Mouse (Mus musculus): ENCODE data around the gene Ccm2.

The Ccm2 gene

DNA sequence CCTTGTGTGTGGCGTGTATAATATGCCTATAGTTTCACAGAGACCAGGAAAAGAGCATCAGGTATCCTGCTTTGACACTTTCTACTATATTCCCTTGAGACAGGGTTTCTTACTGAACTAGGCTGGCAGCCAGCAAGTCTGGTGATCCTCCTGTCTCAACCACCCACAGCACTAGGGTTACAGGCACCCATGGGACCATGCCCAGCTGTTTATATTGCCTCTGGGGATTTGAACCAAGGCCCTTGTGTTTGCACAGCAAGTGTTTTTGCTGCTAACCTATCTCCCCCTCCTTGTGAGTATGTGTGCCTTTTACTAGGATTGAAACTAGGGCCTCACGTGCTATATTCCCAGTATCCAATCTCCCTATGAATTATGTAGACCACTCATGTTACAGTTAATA is 34.9 kb downstream of the Ccm2 start:
- no peak for DNase-seq (ENCODE audit: low spot score)

DNA sequence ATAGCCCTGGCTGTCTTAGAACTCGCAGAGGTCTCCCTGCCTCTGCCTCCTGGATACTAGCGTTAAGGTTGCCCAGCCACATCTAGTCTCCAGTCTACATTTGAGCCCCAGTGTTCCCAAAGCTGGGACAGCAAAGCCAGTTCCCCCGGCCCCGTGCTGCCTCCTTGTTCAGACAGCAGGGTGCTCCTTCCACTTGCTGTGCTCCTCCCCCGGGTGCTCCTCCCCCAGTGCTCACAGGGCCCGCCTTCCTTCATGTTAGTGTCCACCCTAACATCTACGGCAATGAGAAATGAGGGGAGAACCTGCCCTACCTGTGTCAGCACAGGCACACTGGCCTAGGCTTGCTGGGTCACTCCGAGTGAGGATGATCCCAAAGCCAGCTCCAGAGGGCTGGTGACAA is 39.1 kb downstream of the Ccm2 start:
- DNase-seq (ENCODE audit: low spot score), result no peak

DNA sequence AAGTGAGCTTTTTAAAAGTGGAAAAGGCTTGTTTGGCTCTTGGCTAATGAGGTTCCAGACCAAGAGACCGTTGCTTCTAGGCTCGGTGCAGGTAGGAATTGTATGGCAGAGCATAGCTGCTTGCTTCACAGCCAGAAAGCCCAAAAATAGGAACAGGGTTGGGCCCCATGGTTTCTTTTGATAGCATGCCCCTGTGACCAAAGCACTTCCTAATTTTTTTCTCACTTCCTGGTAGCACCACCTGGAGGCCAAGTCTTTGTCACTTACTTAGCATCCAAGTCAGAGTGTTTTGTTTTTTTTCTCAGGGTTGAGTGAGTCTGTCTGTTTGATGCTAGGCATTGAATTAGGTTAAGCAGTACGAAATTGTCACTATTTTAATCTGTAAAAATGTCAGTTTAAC is 40.0 kb downstream of the Ccm2 start:
- DNase-seq (ENCODE audit: low spot score), result no peak

DNA sequence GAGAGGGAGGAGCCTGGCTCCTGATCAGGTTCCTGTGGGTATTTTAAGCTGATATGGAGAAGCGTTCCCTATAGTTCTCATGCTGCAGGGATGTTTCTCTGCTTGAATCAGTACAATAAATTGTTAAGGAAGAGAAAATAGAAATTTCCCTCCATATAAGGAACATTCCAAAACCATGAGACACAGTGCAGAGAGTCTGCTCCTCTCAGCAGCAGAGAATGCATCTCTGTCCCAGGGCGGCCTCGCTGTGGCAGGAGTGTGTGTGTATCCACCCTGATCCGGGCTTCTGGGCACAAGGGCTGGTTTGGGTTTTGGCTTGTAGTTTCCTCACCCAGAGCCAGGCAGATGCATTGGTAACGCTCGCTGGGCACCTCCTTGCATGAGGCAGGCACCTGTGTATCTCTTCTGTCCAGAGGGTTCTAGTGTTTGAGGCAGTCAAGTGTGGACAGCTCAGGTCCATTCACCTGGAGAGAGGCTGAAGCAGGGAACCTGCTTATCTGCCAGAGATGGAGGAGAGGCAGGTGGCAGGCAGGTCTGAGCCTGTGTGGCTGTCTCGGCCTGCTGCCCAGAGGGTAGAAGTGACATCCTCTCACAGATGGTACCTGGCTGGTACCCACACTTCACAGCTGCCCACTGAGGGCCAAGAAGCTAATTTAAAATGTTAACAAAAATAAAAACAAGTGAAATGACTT is 40.7 kb downstream of the Ccm2 start:
- no peak for DNase-seq (ENCODE audit: low spot score)

DNA sequence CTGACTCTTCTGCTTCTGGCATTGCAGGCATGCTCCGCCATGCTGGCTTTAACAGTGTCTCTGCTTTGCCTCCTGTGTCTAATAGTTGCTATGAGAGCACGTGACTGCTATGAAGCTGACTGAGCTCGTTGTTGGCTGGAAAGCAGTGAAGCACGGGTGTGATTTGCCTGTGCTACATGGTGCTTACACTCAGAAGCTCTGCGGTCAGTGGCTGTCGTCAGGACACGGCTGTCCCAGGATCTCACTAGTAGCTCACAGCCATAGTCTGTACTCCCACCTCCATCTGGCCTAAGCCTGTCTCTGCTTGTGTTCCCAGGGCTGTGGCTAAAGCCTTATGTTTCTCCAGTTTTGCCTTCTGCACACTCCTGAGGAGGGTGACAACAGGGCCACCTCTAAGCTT is 41.6 kb downstream of the Ccm2 start:
- DNase-seq (ENCODE audit: low spot score), result no peak

DNA sequence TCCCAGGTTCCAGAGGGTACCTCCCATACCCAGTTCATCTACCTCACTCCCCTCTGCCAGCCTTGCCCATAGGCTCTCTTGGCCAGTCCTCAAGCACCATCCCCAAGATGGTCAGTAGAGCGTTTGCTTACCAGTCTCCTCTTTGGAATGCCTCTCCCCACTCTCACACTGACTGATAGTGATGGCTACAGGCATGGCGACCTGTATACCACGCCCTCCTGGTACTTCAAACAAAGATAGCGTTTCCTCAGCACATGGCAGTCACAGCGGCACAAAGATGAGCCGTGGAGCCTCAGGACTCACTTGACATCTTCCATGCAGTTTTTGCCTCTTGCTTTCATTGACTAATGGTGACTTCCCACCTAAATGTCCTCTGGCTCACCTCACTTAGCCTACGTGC is 43.2 kb downstream of the Ccm2 start:
- no peak for DNase-seq (ENCODE audit: low spot score)

DNA sequence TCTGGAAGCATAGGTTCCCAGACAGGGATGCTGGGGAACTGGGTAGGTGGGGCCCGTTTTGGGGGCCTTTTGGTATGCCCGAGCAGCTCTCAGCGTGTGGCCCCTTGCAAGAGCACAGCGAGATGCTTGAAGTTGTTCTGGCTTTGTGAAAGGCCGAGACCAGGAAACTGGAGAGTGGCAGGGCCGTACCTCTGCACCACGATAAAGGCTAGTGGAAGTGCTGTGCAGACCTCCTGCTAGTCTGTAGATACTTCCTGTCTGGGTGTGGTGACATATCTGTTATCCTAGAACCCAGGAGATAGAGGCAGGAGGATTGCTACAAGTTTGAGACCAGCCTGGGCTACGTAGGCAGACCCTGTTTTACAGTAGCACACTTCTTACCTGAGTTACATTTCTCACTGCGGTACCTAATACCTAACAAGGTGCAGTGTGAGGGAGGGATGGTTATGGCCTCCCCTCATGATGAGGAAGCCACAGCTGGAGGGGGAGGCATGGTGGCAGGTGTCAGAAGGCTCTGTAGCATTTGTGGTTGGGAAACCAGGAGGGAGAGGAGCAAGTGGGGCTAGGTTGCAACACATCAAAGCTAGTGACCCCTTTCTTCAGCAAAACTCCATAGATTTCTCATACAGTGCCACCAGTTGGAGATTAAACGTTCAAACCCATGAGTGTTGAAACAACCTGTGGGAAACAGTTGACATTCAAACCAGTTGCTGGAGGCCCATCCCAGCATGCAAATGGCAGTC is 44.4 kb downstream of the Ccm2 start:
- no peak for DNase-seq (ENCODE audit: low spot score)

DNA sequence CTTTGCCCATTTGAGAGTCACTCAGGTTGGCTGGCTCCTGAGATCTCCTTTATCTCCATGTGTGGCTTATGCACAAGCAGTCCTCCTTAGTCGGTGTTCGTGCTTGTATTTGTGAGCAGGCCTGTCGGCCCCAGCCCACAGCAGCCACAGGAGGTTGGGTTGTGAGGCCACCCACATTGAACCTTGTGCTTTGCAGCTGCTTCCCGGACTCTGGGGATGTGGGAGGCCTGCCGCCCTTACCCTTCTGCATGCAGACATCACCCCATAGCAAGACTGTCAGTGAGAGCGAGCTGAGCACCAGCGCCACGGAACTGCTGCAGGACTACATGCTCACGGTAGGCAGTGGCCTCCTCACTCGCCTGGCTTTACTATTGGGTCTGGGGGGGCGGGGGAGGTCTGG is 46.7 kb downstream of the Ccm2 start:
- DNase-seq (ENCODE audit: low spot score), result no peak

DNA sequence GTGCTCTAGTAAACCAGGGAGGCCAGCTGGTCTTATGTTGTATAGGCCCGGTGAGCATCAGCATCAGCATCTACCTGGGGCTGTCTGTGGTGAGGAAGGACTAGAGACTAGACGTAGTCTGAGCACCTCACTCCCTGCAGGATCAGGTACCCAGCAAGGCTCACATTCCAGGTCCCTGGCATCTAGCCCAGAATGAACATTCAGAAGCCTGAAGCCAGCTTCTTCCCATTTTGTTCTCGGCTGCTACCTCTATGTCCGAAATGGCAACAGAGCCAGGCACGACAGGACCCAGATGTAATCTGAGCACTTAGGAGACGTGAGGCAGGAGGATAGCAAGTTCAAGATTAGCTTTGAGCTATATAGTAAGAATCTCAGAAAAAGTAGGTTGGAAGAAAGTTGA is 48.2 kb downstream of the Ccm2 start:
- no peak for DNase-seq (ENCODE audit: low spot score)

DNA sequence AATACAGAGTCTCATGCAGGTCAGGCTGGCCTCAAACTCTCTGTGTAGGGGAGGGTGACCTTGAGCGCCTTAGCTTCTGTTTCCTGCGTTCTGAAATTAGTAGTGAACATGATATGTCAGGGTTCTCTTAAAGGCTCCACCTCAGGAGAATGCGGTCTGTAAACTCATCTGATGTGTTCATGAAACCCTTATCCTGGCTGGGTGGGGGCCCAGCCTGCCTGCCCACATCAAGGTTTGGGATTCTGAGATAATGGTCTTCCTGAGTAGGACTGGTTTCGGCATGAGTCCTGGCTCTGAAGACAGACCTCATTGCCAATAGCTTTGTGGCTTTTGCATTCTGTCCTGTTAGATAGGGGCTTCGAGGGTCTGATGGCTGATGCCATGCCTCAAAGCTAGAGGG is 48.7 kb downstream of the Ccm2 start:
- no peak for DNase-seq (ENCODE audit: low spot score)

DNA sequence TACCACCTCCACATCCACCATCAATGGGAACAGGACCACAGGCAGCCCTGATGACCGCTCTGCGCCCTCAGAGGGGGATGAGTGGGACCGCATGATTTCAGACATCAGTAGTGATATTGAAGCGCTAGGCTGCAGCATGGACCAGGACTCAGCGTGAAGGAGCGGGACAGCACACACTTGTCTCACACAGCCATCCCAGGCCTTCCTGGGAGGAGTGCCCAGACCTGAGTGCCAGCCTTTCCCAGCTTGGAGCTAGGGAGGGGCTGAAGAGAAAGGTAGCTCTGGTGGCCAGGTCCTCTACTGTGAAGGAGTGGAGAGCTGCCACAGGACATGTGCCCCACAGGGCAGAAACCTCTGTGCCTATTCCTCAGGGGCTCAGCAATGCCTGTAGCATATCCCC is 49.5 kb downstream of the Ccm2 start:
- no peak for DNase-seq (ENCODE audit: low spot score)

DNA sequence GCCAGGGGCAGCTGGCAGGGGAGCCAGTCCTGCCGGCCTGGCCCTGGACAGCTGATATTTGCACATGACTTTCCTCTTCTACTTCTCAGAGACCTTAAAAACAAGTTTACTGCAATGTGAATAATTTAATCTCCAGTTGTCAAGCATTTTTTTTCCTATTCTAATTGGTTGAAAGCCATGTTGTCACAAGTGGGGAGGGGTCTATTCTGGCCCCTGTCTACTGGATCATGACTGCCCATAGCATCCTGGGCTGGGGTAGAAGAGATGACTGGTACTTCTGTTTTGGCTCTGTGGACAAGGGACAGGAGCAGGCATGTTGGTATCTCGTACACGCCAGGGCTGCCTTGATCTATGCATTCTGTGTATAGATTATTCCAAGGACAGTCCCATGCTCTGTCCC is 49.9 kb downstream of the Ccm2 start:
- no peak for DNase-seq (ENCODE audit: low spot score)

DNA sequence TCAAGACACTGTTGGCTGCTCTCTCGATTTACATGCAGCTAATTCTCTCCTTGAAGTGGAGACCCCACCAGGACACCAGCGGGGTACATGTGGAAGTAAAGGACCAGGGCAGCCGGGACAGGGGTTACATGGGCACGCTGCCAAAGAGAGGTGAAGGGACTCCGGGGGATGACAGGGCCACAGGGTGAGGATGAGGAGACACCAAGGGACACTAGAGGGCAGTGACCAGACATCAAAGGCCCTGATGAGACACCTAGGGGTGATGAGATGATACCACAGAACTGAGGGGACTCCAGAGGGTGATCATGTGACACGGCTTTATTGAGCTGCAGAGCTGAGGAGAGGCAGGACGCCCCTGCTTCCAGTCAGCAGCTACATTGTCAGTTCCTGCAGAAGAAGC is 50.8 kb downstream of the Ccm2 start:
- DNase-seq (ENCODE audit: low spot score), result no peak

DNA sequence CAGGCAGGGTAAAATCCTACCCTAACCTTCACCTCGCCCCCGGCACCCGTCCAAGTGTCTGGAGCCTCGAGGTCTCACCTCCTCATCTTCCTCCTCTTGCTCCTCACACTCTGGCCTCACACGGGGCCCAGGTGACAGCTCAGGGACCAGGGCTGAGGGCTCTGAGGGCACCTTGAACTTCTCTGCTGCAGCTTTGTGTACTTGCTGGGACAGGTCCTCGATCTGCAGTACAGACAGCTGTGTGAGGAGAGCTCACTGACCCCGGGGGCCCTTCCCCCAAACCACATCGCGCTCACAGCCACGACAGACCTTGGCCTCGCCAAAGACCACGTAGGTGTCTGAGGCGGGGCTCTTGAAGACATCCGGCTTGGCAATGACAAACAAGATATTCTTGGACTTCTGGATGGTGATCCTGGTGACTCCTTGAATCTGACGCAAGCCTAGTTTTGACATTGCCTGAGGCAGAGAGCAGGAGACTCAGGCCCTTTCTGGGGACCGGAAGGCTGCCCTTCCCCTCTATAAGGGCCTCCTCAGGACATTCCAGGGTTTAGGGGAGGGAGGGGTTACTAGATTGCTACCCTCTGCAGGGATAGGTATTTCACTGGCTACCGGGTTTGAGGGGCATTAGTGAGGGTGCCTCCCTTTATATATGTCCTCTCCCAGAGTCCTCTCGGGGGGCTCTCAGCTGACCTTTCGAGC is 51.7 kb downstream of the Ccm2 start:
- DNase-seq (ENCODE audit: low spot score), result no peak

DNA sequence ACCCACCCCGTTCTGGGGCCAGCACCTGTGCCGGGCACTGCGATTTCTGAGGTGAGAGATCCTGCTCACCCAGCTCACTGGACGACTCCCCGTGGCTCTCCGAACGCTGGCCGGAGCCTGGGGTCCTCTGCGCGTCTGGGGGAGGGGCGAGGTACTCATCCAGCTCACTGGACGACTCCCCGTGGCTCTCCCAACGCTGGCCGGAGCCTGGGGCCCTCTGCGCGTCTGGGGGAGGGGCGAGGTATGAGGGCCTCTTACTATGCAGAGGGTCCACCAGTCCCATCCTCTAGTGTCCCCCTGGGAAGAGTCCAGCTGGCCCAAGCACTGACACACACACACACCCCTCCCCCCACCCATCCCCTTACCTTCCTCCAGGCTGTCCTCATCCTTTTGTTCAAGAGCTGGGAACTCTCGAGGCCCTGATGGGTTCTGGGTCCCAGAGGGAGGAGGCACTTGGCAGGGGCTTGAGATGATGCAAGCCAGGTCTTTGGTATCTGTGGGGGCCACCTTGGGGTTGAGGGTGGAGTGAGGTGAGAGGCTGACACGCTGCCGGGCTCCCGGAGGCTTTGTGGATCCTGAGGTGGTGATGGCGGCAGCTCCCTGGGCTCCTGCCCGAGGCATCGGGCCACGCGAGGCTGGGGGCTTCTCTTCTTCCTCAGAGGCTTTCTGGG is 52.5 kb downstream of the Ccm2 start:
- peak; percentile 28 for DNase-seq (ENCODE audit: low spot score)

DNA sequence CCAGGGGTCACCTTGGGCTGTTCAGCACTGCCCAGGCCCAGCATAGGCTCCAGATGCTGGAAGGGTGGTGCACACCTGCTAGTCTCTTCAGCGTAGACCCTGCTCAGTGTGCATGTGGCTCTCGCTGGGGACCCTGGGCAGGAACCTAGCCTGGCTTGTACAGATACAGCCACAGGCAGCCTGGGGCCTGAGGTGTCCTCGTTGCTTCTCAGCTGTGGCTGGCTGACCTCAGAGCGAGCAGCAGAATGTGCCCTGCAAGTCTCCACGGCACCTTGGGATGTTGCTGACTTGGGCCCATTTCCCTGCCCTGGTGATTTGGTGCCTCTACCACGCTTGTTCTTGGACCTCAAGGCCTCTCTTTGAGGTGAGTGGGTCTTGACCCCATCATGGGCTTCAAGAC is 53.1 kb downstream of the Ccm2 start:
- DNase-seq (ENCODE audit: low spot score), result no peak

DNA sequence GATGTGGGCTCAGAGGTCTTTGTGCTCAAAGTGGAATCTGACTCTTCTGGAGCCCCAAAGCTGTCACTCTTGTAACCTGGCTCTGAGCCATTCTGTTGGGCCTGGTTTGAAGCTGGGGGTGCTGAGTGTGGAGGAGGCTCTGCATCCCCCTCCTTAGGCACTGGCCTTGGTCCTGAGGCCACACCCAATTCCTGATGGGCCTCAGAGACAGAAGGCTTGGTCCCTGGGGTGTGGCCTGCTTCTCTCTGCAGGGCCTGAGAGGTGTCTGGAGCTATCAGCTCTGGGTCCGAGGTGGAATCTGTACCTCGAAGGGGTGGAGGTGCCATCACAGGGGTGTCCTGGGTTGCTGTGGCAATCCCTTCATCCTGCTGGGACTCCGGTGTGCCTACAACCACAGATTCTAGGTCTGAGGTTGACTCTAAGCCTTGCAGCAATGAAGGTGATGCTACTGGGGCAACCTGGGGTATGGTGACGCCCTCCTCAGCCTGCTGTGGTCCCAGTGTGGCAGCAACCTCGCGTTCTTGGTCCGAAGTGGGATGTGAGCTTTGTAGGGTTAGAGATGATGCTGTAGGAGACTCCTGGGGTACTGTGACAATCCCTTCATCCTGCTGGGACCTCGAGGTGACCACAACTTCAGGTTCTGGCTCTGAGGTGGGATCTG is 53.7 kb downstream of the Ccm2 start:
- no peak for DNase-seq (ENCODE audit: low spot score)

DNA sequence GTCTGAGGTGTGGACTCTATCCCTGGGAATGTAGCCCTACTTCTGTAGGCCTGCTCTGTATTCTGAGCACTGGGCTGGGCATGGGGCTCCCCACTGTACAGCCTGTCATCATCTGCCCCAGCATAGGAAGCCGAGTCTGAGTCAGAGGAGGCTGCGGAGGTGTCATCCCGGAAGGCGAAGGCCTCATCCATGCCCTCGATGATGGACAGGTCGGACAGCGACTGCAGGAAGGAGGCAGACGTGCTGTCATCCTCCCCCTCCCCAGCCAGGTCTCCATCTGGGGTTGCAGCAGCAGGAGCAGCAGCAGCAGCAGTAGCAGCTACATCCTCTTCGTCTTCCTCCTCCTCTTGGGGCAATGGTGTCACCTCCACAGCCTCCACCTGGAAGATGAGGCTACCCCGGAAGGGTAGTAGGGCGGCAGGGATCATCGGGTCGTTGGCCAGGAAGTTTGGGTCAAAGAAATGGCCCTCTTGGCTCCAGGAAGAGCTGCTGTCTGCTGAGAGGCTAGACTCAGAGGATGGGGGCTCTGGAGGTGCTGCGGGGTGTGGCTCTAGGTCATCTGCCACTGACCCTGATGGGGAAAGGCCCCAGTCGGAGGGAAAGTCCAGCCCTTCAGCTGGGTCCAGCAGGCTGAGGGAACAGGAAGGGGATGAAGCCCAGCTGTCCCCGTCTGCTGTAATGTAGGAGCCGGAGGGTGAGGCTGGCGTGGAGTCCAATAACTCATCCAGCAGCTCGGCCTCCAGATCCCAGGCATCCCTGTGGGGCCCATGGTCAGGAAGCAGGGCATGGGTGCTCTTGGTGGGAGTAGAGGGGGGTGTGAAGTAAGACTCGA is 55.2 kb downstream of the Ccm2 start:
- DNase-seq (ENCODE audit: low spot score), result no peak

DNA sequence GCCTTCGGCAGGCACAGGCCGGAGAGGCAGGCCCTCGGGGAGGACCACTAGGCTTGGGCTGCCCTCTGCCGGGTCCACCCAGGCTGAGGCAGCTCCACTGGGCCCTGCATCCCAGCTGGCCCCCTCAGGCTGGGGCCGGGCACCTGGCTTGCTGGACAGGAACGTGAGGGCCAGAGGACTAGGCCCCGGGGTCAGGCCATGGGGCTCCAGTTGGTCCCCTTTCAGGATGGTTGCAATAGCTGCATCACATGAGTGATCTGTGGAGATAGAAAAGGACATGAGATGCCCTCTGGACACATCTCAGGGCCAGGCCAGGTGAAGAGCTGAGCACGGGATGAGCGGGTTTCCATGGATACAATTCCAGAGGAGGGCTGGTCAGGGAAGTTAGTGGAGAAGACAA is 56.0 kb downstream of the Ccm2 start:
- DNase-seq (ENCODE audit: low spot score), result no peak

DNA sequence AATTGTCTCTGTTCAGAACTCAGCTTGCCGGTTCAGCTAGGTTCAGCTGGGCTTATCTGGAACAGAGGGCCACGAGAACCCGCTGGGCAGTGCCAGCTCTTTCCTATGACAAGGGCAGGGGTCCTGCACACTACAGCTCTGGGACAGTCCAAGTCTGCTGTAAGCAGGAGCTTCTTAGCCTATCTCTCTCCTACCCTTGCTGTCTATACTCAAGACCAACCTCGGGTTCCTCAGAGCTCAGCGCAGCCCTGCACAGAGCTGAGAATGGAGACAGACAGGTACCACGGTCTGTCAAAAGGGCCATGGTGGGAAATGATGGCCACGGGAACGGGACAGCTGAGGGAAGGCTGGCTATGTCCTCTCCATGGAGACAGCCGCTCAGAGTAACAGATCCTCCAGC is 56.5 kb downstream of the Ccm2 start:
- no peak for DNase-seq (ENCODE audit: low spot score)

DNA sequence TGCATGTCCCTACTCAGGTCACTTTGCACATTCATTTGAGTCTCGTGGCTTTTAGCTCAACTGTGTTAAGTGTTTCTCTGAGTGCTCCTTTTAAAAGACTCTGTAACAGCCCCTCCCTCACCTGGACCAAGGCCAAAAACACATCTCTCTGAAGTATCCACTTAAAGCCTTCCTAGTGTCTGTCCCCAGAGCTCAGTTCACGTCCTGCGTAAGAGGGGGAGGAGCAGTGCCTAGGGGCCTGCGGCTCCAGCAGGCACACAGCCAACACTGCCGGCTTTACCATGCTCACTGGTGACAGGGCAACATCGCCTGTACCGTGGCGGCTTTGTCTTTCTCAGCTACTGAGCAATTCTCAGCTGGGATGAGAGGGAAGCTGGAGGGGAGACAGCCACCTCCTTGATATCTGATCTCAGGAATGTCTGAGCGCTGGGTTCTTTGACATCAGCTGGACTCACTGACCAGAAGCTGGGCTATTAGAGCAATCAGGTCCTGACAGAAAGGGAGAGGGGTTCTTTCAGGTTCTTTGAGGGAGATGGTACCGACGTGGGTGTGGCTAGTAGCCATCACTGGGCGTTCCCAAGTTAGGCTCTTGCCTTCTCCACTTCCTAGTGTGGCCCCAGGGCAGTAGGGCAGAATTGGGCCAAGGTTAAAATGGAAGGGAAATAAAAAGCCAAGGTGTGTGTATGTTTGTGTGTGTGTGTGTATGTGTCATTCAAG is 57.4 kb downstream of the Ccm2 start:
- peak; percentile 69 for DNase-seq (ENCODE audit: low spot score)
